Mouse (Mus musculus) lung, adult 2 months (tissue): ENCODE measurements at regions not wholly inside any gene's neighbourhood (a gene's known extent, or its start where the extent isn't known, plus 50 kb on each side); places are given as distances from the start of the nearest gene placed in this dataset.

ENCODE experiments used
- CTCF ChIP-seq: fragments of 200-500 bp; IDR thresholded peaks from 2 replicates; pipeline ENCODE4 v1.5.1; 2011; ENCODE audit warnings: mild to moderate bottlenecking, low read length, control low read depth; ENCODE audit not compliant: insufficient read depth
- POLR2A ChIP-seq: fragments of 200-500 bp; IDR thresholded peaks from 2 replicates; pipeline ENCODE4 v1.6.1; 2011; ENCODE audit warnings: low read depth, mild to moderate bottlenecking, control low read depth, low read length, borderline replicate concordance; ENCODE audit errors: extremely low read depth

DNA sequence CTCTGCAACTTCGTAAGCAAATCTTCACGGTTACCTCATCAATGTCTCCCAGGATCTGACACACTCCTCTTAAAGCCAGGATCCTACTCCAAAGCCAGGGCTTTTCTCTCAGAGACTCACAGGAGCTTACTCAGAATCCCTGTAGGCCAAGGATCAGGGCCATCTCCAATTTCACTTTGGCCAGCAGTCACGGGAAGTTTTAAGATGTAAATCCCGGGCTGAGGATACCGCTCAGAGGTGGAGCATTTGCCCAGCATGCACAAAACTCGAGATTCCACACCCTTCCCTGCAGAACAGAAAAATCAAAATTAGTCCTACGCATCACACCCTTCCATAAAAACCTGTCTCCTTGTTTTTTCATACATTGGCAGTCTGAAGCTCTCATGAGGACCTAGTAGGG lies 112.1 kb upstream of the Slc24a5 start:
- no peak for TF ChIP-seq POLR2A
- no peak for TF ChIP-seq CTCF
